Mouse (Mus musculus): ENCODE measurements around the gene Fbln2. TPM values are rescaled to one million over a fixed set of nuclear protein-coding genes. Genes with fewer than 3 reads are reported as not detected.

The Fbln2 gene
- total and polyA plus RNA-seq, 3 experiments = 55.8 to 117 (median 56.9) TPM

GRCm38 (mm10) chr6:91243395-91243794 lies 31.1 kb downstream of the Fbln2 start:
- 88% methylated on average over 6 of the region's 6 CpGs for WGBS

GRCm38 (mm10) chr6:91244331-91244730 lies 32.1 kb downstream of the Fbln2 start:
- Histone ChIP-seq H3K27ac (no peak overlapping the region), H3K9ac (ENCODE audit: low read depth, low read length) (no peak overlapping the region), H3K27me3 (ENCODE audit: control insufficient read depth, insufficient read depth, low read length) (no peaks in the 10 kb centered on the region), H3K79me2 (replicated peaks; ENCODE audit: control insufficient read depth, insufficient read depth, low read length) (no peaks in the 10 kb centered on the region), H3K36me3 (ENCODE audit: control insufficient read depth, insufficient read depth, low read length) (no peaks in the 10 kb centered on the region), H3K4me3 (no peak overlapping the region), H3K4me1 (ENCODE audit: control insufficient read depth, insufficient read depth, low read length) (peaks cover 7% of the 10 kb centered on the region)
- TF ChIP-seq POLR2A (IDR thresholded peaks at IDR 0.05; ENCODE audit: insufficient read depth, low read depth, low read length) = no peak
- no peak for TF ChIP-seq CTCF (IDR thresholded peaks at IDR 0.05)
- TF ChIP-seq EP300 (IDR thresholded peaks at IDR 0.05; ENCODE audit: insufficient read depth, low read depth, low read length) = no peak
- 83% methylated on average over 8 of the region's 8 CpGs for WGBS
- DNase-seq = no peak
- intact Hi-C loops (cut with DNase I) = no loop called here

More at GRCm38 (mm10) chr6:91243395-91243794, 31.1 kb downstream of the Fbln2 start:
- peaks cover 5% of the 10 kb centered on the region for H3K4me1 ChIP-seq (ENCODE audit: control insufficient read depth, insufficient read depth, low read length)
- no peak for TF ChIP-seq EP300 (IDR thresholded peaks at IDR 0.05; ENCODE audit: insufficient read depth, low read depth, low read length)
- TF ChIP-seq POLR2A (IDR thresholded peaks at IDR 0.05; ENCODE audit: insufficient read depth, low read depth, low read length) = no peak
- TF ChIP-seq CTCF (IDR thresholded peaks at IDR 0.05) = no peak
- H3K36me3 ChIP-seq (ENCODE audit: control insufficient read depth, insufficient read depth, low read length) = no peaks in the 10 kb centered on the region
- intact Hi-C loops (cut with DNase I) = no loop called here
- no peak for DNase-seq
- H3K27me3 ChIP-seq (ENCODE audit: control insufficient read depth, insufficient read depth, low read length) = no peaks in the 10 kb centered on the region
- H3K4me3 ChIP-seq = no peak overlapping the region
- H3K9ac ChIP-seq (ENCODE audit: low read depth, low read length) = no peak overlapping the region
- no peak overlapping the region for H3K27ac ChIP-seq
- no peaks in the 10 kb centered on the region for H3K79me2 ChIP-seq (replicated peaks; ENCODE audit: control insufficient read depth, insufficient read depth, low read length)

DNA sequence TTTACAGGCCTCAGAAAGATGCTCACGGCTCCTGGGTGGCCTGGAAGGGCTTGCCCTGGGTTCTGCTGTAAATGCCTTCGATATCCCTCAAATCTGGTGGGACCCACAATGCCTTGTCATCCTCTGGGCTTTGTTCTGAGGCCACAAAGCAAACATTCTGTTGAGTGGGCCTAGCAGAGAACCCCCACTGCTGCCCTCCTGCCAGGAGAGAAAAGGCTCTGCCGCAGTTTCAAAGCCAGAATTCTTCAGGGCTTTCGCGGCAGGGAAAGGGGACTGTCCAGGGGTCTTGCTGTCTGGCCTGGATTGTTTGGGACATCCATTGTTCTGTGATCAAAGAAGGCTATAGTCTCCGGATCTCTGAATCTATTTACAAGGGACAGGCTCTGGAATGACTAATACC lies 33.1 kb downstream of the Fbln2 start:
- Histone ChIP-seq H3K79me2 (replicated peaks; ENCODE audit: control insufficient read depth, insufficient read depth, low read length) (no peaks in the 10 kb centered on the region), H3K27me3 (ENCODE audit: control insufficient read depth, insufficient read depth, low read length) (no peaks in the 10 kb centered on the region), H3K27ac (no peak overlapping the region), H3K4me3 (no peak overlapping the region), H3K4me1 (ENCODE audit: control insufficient read depth, insufficient read depth, low read length) (peaks cover 5% of the 10 kb centered on the region), H3K36me3 (ENCODE audit: control insufficient read depth, insufficient read depth, low read length) (no peaks in the 10 kb centered on the region), H3K9ac (ENCODE audit: low read depth, low read length) (no peak overlapping the region)
- WGBS = 74% methylated on average over 6 of the region's 6 CpGs
- intact Hi-C loops (cut with DNase I) = no loop called here
- TF ChIP-seq EP300 (IDR thresholded peaks at IDR 0.05; ENCODE audit: insufficient read depth, low read depth, low read length) (no peak), POLR2A (IDR thresholded peaks at IDR 0.05; ENCODE audit: insufficient read depth, low read depth, low read length) (no peak), CTCF (IDR thresholded peaks at IDR 0.05) (no peak)
- DNase-seq = no peak

- Histone ChIP-seq H3K9ac (ENCODE audit: low read depth, low read length) (no peak overlapping the region), H3K4me3 (no peak overlapping the region), H3K4me1 (ENCODE audit: control insufficient read depth, insufficient read depth, low read length) (peaks cover 1% of the 10 kb centered on the region; the same call in 1 of the 2 replicates), H3K27me3 (ENCODE audit: control insufficient read depth, insufficient read depth, low read length) (no peaks in the 10 kb centered on the region), H3K36me3 (ENCODE audit: control insufficient read depth, insufficient read depth, low read length) (no peaks in the 10 kb centered on the region), H3K79me2 (replicated peaks; ENCODE audit: control insufficient read depth, insufficient read depth, low read length) (no peaks in the 10 kb centered on the region), H3K27ac (no peak overlapping the region)
- no peak for DNase-seq
- 96% methylated on average over 1 of the region's 1 CpGs for WGBS
- no peak for TF ChIP-seq POLR2A (IDR thresholded peaks at IDR 0.05; ENCODE audit: insufficient read depth, low read depth, low read length)
- TF ChIP-seq EP300 (IDR thresholded peaks at IDR 0.05; ENCODE audit: insufficient read depth, low read depth, low read length) = no peak
- TF ChIP-seq CTCF (IDR thresholded peaks at IDR 0.05) = no peak
- intact Hi-C loops (cut with DNase I) = no loop called here
These were observed 35.1 kb downstream of the Fbln2 start for GRCm38 (mm10) chr6:91247343-91247742.

GRCm38 (mm10) chr6:91248627-91249026 lies 36.4 kb downstream of the Fbln2 start:
- no peaks in the 10 kb centered on the region for H3K36me3 ChIP-seq (ENCODE audit: control insufficient read depth, insufficient read depth, low read length)
- H3K9ac ChIP-seq (ENCODE audit: low read depth, low read length) = no peak overlapping the region
- H3K4me3 ChIP-seq = no peak overlapping the region
- peaks cover 1% of the 10 kb centered on the region; the same call in 1 of the 2 replicates for H3K4me1 ChIP-seq (ENCODE audit: control insufficient read depth, insufficient read depth, low read length)
- no peak overlapping the region for H3K27ac ChIP-seq
- TF ChIP-seq CTCF (IDR thresholded peaks at IDR 0.05) (no peak), POLR2A (IDR thresholded peaks at IDR 0.05; ENCODE audit: insufficient read depth, low read depth, low read length) (no peak), EP300 (IDR thresholded peaks at IDR 0.05; ENCODE audit: insufficient read depth, low read depth, low read length) (no peak)
- intact Hi-C loops (cut with DNase I) = no loop called here
- DNase-seq = peak in 1 of 2 experiments; percentile 26
- no peaks in the 10 kb centered on the region for H3K27me3 ChIP-seq (ENCODE audit: control insufficient read depth, insufficient read depth, low read length)
- 56% methylated on average over 4 of the region's 4 CpGs for WGBS
- H3K79me2 ChIP-seq (replicated peaks; ENCODE audit: control insufficient read depth, insufficient read depth, low read length) = no peaks in the 10 kb centered on the region

GRCm38 (mm10) chr6:91249797-91250196 lies 37.5 kb downstream of the Fbln2 start:
- intact Hi-C loops (cut with DNase I) = no loop called here
- WGBS = 93% methylated on average over 1 of the region's 1 CpGs
- H3K79me2 ChIP-seq (replicated peaks; ENCODE audit: control insufficient read depth, insufficient read depth, low read length) = no peaks in the 10 kb centered on the region

More at GRCm38 (mm10) chr6:91249797-91250196, 37.5 kb downstream of the Fbln2 start:
- Histone ChIP-seq H3K36me3 (ENCODE audit: control insufficient read depth, insufficient read depth, low read length) (no peaks in the 10 kb centered on the region), H3K27ac (no peak overlapping the region), H3K27me3 (ENCODE audit: control insufficient read depth, insufficient read depth, low read length) (no peaks in the 10 kb centered on the region), H3K4me3 (no peak overlapping the region), H3K9ac (ENCODE audit: low read depth, low read length) (no peak overlapping the region), H3K4me1 (ENCODE audit: control insufficient read depth, insufficient read depth, low read length) (peaks cover 1% of the 10 kb centered on the region; the same call in 1 of the 2 replicates)
- DNase-seq = no peak
- TF ChIP-seq CTCF (IDR thresholded peaks at IDR 0.05) (peak; percentile 67), POLR2A (IDR thresholded peaks at IDR 0.05; ENCODE audit: insufficient read depth, low read depth, low read length) (no peak)

Data from heart, adult 2 months (tissue).